Mouse (Mus musculus) hindbrain, embryonic 15.5 days (tissue): ENCODE measurements around the gene Khdrbs2. TPM values are rescaled to one million over a fixed set of nuclear protein-coding genes. Genes with fewer than 3 reads are reported as not detected.
"Not testable (repeated sequence)": the region's sequence is repeated elsewhere in the genome, so short reads cannot be mapped to it uniquely, and the experiment has no call there.

ENCODE experiments used
- ATAC-seq: fragments of 200-750 bp; cut with Nextera tagmentation; 2 replicates; pipeline ENCODE4 v1.8.0; 2017; ENCODE audit warnings: low read depth, moderate number of reproducible peaks, moderate TSS enrichment; ENCODE audit not compliant: low FRiP score
- H3K27ac ChIP-seq: fragments of 300-500 bp; sonication (generic); replicated peaks from 2 replicates; pipeline ENCODE4 v1.5.1; 2015; ENCODE audit warnings: mild to moderate bottlenecking, inconsistent platforms
- H3K27me3 ChIP-seq: fragments of 300-500 bp; sonication (generic); 2 replicates; pipeline ENCODE4 v1.6.1; 2015; ENCODE audit warnings: control low read depth, inconsistent platforms
- H3K36me3 ChIP-seq: fragments of 300-500 bp; sonication (generic); 2 replicates; pipeline ENCODE4 v1.6.1; 2015; ENCODE audit warnings: control low read depth, inconsistent platforms
- H3K4me1 ChIP-seq: fragments of 300-500 bp; sonication (generic); replicated peaks from 2 replicates; pipeline ENCODE4 v1.6.1; 2015; ENCODE audit warnings: control low read depth, inconsistent platforms
- H3K4me2 ChIP-seq: fragments of 300-500 bp; sonication (generic); 2 replicates; pipeline ENCODE4 v1.6.1; 2015; ENCODE audit warnings: moderate library complexity, mild to moderate bottlenecking, inconsistent platforms
- H3K4me3 ChIP-seq: fragments of 300-500 bp; sonication (generic); 2 replicates; pipeline ENCODE4 v1.5.1; 2015; ENCODE audit warnings: mild to moderate bottlenecking, inconsistent platforms
- H3K9ac ChIP-seq: fragments of 300-500 bp; sonication (generic); 2 replicates; pipeline ENCODE4 v1.6.1; 2015; ENCODE audit warnings: inconsistent platforms
- H3K9me3 ChIP-seq: fragments of 300-500 bp; sonication (generic); 2 replicates; pipeline ENCODE4 v1.6.1; 2016; ENCODE audit warnings: control low read depth, inconsistent platforms
- WGBS: fragments of 180-500 bp; shearing (Covaris S2); methylation state at CpG from one replicate; pipeline ENCODE4 v1.1.7; 2015; 5-methylcytosine and 5-hydroxymethylcytosine counted together
- polyA plus RNA-seq: library from polyadenylated mRNA; unstranded; fragments of >200 nt; fragmentation: Nextera tagmentation; extraction: Ambion mirVana; gene quantifications from 2 replicates; pipeline ENCODE4 v1.2.1, GENCODE M21; 2015

Khdrbs2 gene
- polyA plus RNA-seq, 1 experiment from 2014 or later: 51.9 TPM

GRCm38 (mm10) chr1:32471502-32472214 is 299.1 kb downstream of the Khdrbs2 start:
- Histone ChIP-seq H3K9me3 (no peaks in the 10 kb centered on the region), H3K9ac (no peak overlapping the region), H3K4me3 (no peak overlapping the region), H3K4me1 (no peaks in the 10 kb centered on the region), H3K4me2 (no peak overlapping the region), H3K27me3 (no peaks in the 10 kb centered on the region), H3K27ac (no peak overlapping the region), H3K36me3 (no peaks in the 10 kb centered on the region)
- 75% methylated on average over 11 of the region's 11 CpGs for WGBS
- no peak for ATAC-seq

GRCm38 (mm10) chr1:32487944-32488343 is 315.4 kb downstream of the Khdrbs2 start:
- H3K36me3 ChIP-seq: no peaks in the 10 kb centered on the region
- 70% methylated on average over 2 of the region's 2 CpGs for WGBS
- no peaks in the 10 kb centered on the region for H3K27me3 ChIP-seq
- H3K9me3 ChIP-seq: no peaks in the 10 kb centered on the region
- H3K27ac ChIP-seq: no peak overlapping the region
- no peaks in the 10 kb centered on the region for H3K4me1 ChIP-seq
- no peak overlapping the region for H3K9ac ChIP-seq
- no peak overlapping the region for H3K4me3 ChIP-seq
- ATAC-seq: no peak
- H3K4me2 ChIP-seq: no peak overlapping the region

- H3K27me3 ChIP-seq: no peaks in the 10 kb centered on the region
- H3K4me2 ChIP-seq: no peak overlapping the region
- no peak overlapping the region for H3K4me3 ChIP-seq
- H3K4me1 ChIP-seq: no peaks in the 10 kb centered on the region
- H3K27ac ChIP-seq: no peak overlapping the region
- no peaks in the 10 kb centered on the region for H3K36me3 ChIP-seq
- H3K9me3 ChIP-seq: no peaks in the 10 kb centered on the region
- H3K9ac ChIP-seq: no peak overlapping the region
- no peak for ATAC-seq
- 93% methylated on average over 6 of the region's 6 CpGs for WGBS
These were observed 330.9 kb downstream of the Khdrbs2 start for GRCm38 (mm10) chr1:32503381-32503780.

GRCm38 (mm10) chr1:32547194-32547593 is 374.7 kb downstream of the Khdrbs2 start, which contains the start of gene Gm5415:
Gm5415 (minus strand) TSS chr1:32547294.
- not testable (repeated sequence) for H3K27ac ChIP-seq, H3K9ac ChIP-seq, H3K4me2 ChIP-seq, H3K27me3 ChIP-seq, H3K36me3 ChIP-seq, ATAC-seq, H3K4me1 ChIP-seq, H3K9me3 ChIP-seq, H3K4me3 ChIP-seq
- WGBS: 92% methylated on average over 3 of the region's 7 CpGs

- no peaks in the 10 kb centered on the region for H3K9me3 ChIP-seq
- 81% methylated on average over 3 of the region's 3 CpGs for WGBS
- no peaks in the 10 kb centered on the region for H3K4me1 ChIP-seq
- H3K9ac ChIP-seq: no peak overlapping the region
- H3K36me3 ChIP-seq: no peaks in the 10 kb centered on the region
- H3K27me3 ChIP-seq: no peaks in the 10 kb centered on the region
- ATAC-seq: no peak
- no peak overlapping the region for H3K4me2 ChIP-seq
- H3K27ac ChIP-seq: no peak overlapping the region
- no peak overlapping the region for H3K4me3 ChIP-seq
These were observed 380.9 kb downstream of the Khdrbs2 start for GRCm38 (mm10) chr1:32553459-32553858.

- Histone ChIP-seq H3K4me3 (no peak overlapping the region), H3K27me3 (no peaks in the 10 kb centered on the region), H3K9ac (no peak overlapping the region), H3K27ac (no peak overlapping the region), H3K9me3 (no peaks in the 10 kb centered on the region), H3K4me1 (no peaks in the 10 kb centered on the region), H3K36me3 (no peaks in the 10 kb centered on the region), H3K4me2 (no peak overlapping the region)
- ATAC-seq: peak; percentile 65
- 38% methylated on average over 4 of the region's 4 CpGs for WGBS
These were observed 381.4 kb downstream of the Khdrbs2 start for GRCm38 (mm10) chr1:32553925-32554324.

- Histone ChIP-seq H3K36me3 (no peaks in the 10 kb centered on the region), H3K9me3 (no peaks in the 10 kb centered on the region), H3K27me3 (no peaks in the 10 kb centered on the region), H3K4me2 (no peak overlapping the region), H3K4me3 (no peak overlapping the region), H3K9ac (no peak overlapping the region), H3K4me1 (no peaks in the 10 kb centered on the region), H3K27ac (no peak overlapping the region)
- 89% methylated on average over 2 of the region's 2 CpGs for WGBS
- no peak for ATAC-seq
These were observed 396.4 kb downstream of the Khdrbs2 start for GRCm38 (mm10) chr1:32568901-32569300.

- WGBS: 67% methylated on average over 1 of the region's 1 CpGs
- H3K4me3 ChIP-seq: no peak overlapping the region
- H3K9ac ChIP-seq: no peak overlapping the region
- H3K27me3 ChIP-seq: no peaks in the 10 kb centered on the region
- H3K36me3 ChIP-seq: no peaks in the 10 kb centered on the region
- H3K4me2 ChIP-seq: no peak overlapping the region
- H3K4me1 ChIP-seq: no peaks in the 10 kb centered on the region
- no peak overlapping the region for H3K27ac ChIP-seq
- no peaks in the 10 kb centered on the region for H3K9me3 ChIP-seq
- no peak for ATAC-seq
These were observed 453.5 kb downstream of the Khdrbs2 start for GRCm38 (mm10) chr1:32626060-32626459.

- 0 out of 2 replicates have a peak, but pooled peaks have one; percentile 30 for ATAC-seq
- H3K9ac ChIP-seq: no peak overlapping the region
- H3K27me3 ChIP-seq: no peaks in the 10 kb centered on the region
- H3K4me2 ChIP-seq: no peak overlapping the region
- 79% methylated on average over 5 of the region's 5 CpGs for WGBS
- H3K36me3 ChIP-seq: no peaks in the 10 kb centered on the region
- no peaks in the 10 kb centered on the region for H3K9me3 ChIP-seq
- H3K4me1 ChIP-seq: no peaks in the 10 kb centered on the region
- H3K27ac ChIP-seq: no peak overlapping the region
- no peak overlapping the region for H3K4me3 ChIP-seq
These were observed 460.2 kb downstream of the Khdrbs2 start for GRCm38 (mm10) chr1:32632415-32633354.

- no peak overlapping the region for H3K27ac ChIP-seq
- H3K4me2 ChIP-seq: no peak overlapping the region
- no peak overlapping the region for H3K4me3 ChIP-seq
- H3K36me3 ChIP-seq: no peaks in the 10 kb centered on the region
- H3K27me3 ChIP-seq: no peaks in the 10 kb centered on the region
- no peak overlapping the region for H3K9ac ChIP-seq
- WGBS: 93% methylated on average over 4 of the region's 4 CpGs
- H3K4me1 ChIP-seq: no peaks in the 10 kb centered on the region
- no peak for ATAC-seq
- no peaks in the 10 kb centered on the region for H3K9me3 ChIP-seq
These were observed 460.9 kb downstream of the Khdrbs2 start for GRCm38 (mm10) chr1:32633404-32633803.

GRCm38 (mm10) chr1:32639118-32639517 is 466.6 kb downstream of the Khdrbs2 start:
- no peak for ATAC-seq

GRCm38 (mm10) chr1:32649647-32650209 is 477.2 kb downstream of the Khdrbs2 start:
- Histone ChIP-seq H3K9me3 (no peaks in the 10 kb centered on the region), H3K27ac (no peak overlapping the region), H3K4me2 (no peak overlapping the region), H3K36me3 (no peaks in the 10 kb centered on the region), H3K27me3 (no peaks in the 10 kb centered on the region), H3K9ac (no peak overlapping the region), H3K4me3 (no peak overlapping the region), H3K4me1 (no peaks in the 10 kb centered on the region)
- ATAC-seq: no peak
- 50% methylated on average over 3 of the region's 3 CpGs for WGBS

More at GRCm38 (mm10) chr1:32639118-32639517, 466.6 kb downstream of the Khdrbs2 start:
- Histone ChIP-seq H3K36me3 (no peaks in the 10 kb centered on the region), H3K9me3 (no peaks in the 10 kb centered on the region), H3K27me3 (no peaks in the 10 kb centered on the region), H3K4me1 (no peaks in the 10 kb centered on the region), H3K9ac (no peak overlapping the region), H3K27ac (no peak overlapping the region), H3K4me2 (no peak overlapping the region), H3K4me3 (no peak overlapping the region)
- 88% methylated on average over 5 of the region's 5 CpGs for WGBS
